In the genomic region with DNA sequence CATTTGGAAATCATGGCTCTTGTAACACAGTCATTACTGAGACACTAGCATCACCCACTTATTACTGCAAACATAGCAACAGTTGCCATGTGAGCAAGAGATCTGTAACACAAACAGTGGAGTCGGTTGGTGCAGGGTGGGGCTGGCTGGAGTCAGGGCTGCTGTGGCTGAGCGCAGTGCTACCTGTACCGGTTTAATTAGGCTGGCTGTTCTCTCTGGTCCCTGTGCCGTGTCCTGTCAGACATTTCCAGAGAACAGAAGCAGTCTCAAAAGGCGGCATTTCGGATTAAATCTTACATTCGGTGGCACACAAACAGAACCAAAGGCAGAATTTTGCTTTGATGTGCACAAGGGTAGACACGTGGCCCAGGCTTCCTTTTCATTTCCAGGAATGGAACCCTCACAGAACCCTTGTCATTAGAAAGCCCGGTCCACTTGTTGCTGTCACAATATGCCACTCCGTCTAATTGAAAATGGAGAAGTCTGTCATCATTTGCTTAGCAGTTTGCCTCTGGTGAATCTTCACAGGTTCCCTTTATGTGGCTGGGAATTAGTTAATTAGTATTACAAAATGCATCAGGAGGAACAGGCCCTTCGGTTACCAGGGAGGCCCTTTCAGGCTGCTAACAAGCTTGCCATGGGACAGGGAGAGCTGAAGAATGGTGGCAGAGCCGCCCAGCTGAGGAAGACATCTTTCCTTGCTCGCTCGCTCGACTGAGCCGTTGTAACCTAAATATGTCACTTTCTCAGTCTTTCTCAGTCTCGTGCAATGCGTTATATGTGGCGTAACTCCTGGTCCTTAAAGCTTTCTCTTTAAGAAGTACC, we compare ENCODE assay signal across 8 mouse cellular contexts.
DNase-seq lines count a peak whose midpoint lies in the region; ATAC-seq and TF ChIP-seq lines count a peak whose summit lies in the region.

No protein-coding gene starts in this region.

- peak overlapping the region; percentile 28 for H3K4me3 ChIP-seq in forebrain, embryonic 13.5 days
- peak overlapping the region; percentile 23 for H3K4me3 ChIP-seq in hindbrain, embryonic 13.5 days
- H3K4me3 ChIP-seq in lung, adult 2 months (replicated peaks; ENCODE audit: extremely low read depth, low read depth, low read length): no peak overlapping the region

- TF ChIP-seq POLR2A in lung, adult 2 months (IDR thresholded peaks at IDR 0.05; ENCODE audit: borderline replicate concordance, extremely low read depth, low read depth, low read length): no peak

- peak overlapping the region; percentile 78 for H3K27ac ChIP-seq in forebrain, embryonic 13.5 days
- peak overlapping the region; percentile 69 for H3K27ac ChIP-seq in hindbrain, embryonic 13.5 days

- peak overlapping the region; percentile 53 for H3K4me2 ChIP-seq in forebrain, embryonic 13.5 days
- H3K4me2 ChIP-seq in hindbrain, embryonic 13.5 days: peak overlapping the region; percentile 49

- H3K4me1 ChIP-seq in forebrain, embryonic 13.5 days: peaks cover 36% of the 10 kb centered on the region
- H3K4me1 ChIP-seq in hindbrain, embryonic 13.5 days (replicated peaks): peaks cover 23% of the 10 kb centered on the region
- peaks cover 6% of the 10 kb centered on the region for H3K4me1 ChIP-seq in lung, adult 2 months (ENCODE audit: control insufficient read depth, insufficient read depth, low read length)

- TF ChIP-seq CTCF in lung, adult 2 months (IDR thresholded peaks at IDR 0.05; ENCODE audit: insufficient read depth, low read length): no peak

- DNase-seq in R1 (ENCODE audit: low read depth, low spot score): peak; percentile 33
- peak; percentile 8 for DNase-seq in lung, adult 2 months
- DNase-seq in right cerebral cortex, postnatal 25 days: peak; percentile 56
- no peak for DNase-seq in cerebellum, adult 9-10 months
- no peak for DNase-seq in spleen, postnatal 4 days (ENCODE audit: low spot score in 2 of 2)
- DNase-seq in ovary, postnatal 10 days (ENCODE audit: low spot score): no peak

- H3K9me3 ChIP-seq in forebrain, embryonic 13.5 days (replicated peaks): no peaks in the 10 kb centered on the region
- H3K9me3 ChIP-seq in hindbrain, embryonic 13.5 days: no peaks in the 10 kb centered on the region

- no peaks in the 10 kb centered on the region for H3K27me3 ChIP-seq in forebrain, embryonic 13.5 days
- no peaks in the 10 kb centered on the region for H3K27me3 ChIP-seq in hindbrain, embryonic 13.5 days

- 5% methylated on average over 19 of the region's 19 CpGs for WGBS in forebrain, embryonic 13.5 days
- 35% methylated on average over 19 of the region's 19 CpGs for WGBS in hindbrain, embryonic 13.5 days
- 37% methylated on average over 19 of the region's 19 CpGs for WGBS in lung, adult 2 months

- no peaks in the 10 kb centered on the region for H3K36me3 ChIP-seq in forebrain, embryonic 13.5 days (ENCODE audit: poor library complexity, severe bottlenecking)
- H3K36me3 ChIP-seq in hindbrain, embryonic 13.5 days: no peaks in the 10 kb centered on the region

- peak; percentile 94 for ATAC-seq in forebrain, embryonic 13.5 days
- peak; percentile 81 for ATAC-seq in hindbrain, embryonic 13.5 days (ENCODE audit: low FRiP score)

- peak overlapping the region; percentile 45 for H3K9ac ChIP-seq in forebrain, embryonic 13.5 days
- H3K9ac ChIP-seq in hindbrain, embryonic 13.5 days: peak overlapping the region; percentile 59

Comparison
In these comparisons a context has a peak if more than half of its experiments do, and no peak if none do; other contexts are left out.
1. DNase-seq: peak in R1 (single experiment), lung, adult 2 months (single experiment) and right cerebral cortex, postnatal 25 days (single experiment); none in cerebellum, adult 9-10 months (single experiment), spleen, postnatal 4 days (0 of 2) and ovary, postnatal 10 days (single experiment).